Mouse (Mus musculus): ENCODE data around the gene Strip2. TPM values are rescaled to one million over a fixed set of nuclear protein-coding genes. Genes with fewer than 3 reads are reported as not detected.

The Strip2 gene
- total and polyA plus RNA-seq, 2 experiments from 2014 or later, result 61.8 to 168 TPM

- Histone ChIP-seq H3K9me3 (replicated peaks; ENCODE audit: control insufficient read depth, low read length) (no peaks in the 10 kb centered on the region), H3K36me3 (replicated peaks; ENCODE audit: control insufficient read depth, insufficient read depth, low read length) (peaks cover 64% of the 10 kb centered on the region), H3K9ac (replicated peaks; ENCODE audit: low read depth, low read length) (no peak overlapping the region), H3K27ac (ENCODE audit: low read depth) (no peak overlapping the region), H3K27me3 (ENCODE audit: control insufficient read depth, insufficient read depth, low read length) (no peaks in the 10 kb centered on the region), H3K4me2 (ENCODE audit: low read depth, low read length) (no peak overlapping the region), H3K4me3 (ENCODE audit: low read depth, low read length) (no peak overlapping the region), H3K4me1 (ENCODE audit: control insufficient read depth, insufficient read depth) (peaks cover 13% of the 10 kb centered on the region)
- WGBS, result 79% methylated on average over 1 of the region's 1 CpGs
- no peak for DNase-seq (ENCODE audit: low spot score)
- no peak for ATAC-seq (ENCODE audit: insufficient read depth, low read depth)
- TF ChIP-seq CTCF (IDR thresholded peaks at IDR 0.05; ENCODE audit: low read depth) (no peak), EP300 (IDR thresholded peaks at IDR 0.05; ENCODE audit: low read depth) (no peak)
Measured at GRCm38 (mm10) chr6:29944465-29944864, 27.7 kb downstream of the Strip2 start.

DNA sequence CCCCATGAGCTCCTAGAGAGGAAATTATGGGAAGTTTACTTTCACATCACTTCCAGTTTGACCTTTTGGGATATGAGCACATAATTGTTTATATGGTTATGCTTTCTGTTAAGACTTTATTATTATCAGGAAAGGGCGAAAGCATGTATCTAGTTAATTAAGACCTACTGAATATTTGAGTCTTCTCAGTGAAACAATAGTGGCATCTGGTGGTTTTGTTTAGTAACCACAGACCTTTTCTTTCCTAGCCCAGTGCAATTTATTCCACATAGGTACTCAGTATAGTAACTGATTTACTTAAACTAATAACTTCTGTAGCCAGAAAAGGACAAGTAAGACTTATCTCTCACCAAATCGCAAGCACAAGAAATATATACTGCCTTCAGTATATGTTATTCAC lies 29.8 kb downstream of the Strip2 start:
- DNase-seq (ENCODE audit: low spot score) (no peak), ATAC-seq (ENCODE audit: insufficient read depth, low read depth) (no peak)
- TF ChIP-seq CTCF (IDR thresholded peaks at IDR 0.05; ENCODE audit: low read depth) (peak; percentile 52), EP300 (IDR thresholded peaks at IDR 0.05; ENCODE audit: low read depth) (no peak)
- Histone ChIP-seq H3K4me3 (ENCODE audit: low read depth, low read length) (no peak overlapping the region), H3K36me3 (replicated peaks; ENCODE audit: control insufficient read depth, insufficient read depth, low read length) (peaks cover 46% of the 10 kb centered on the region), H3K27ac (ENCODE audit: low read depth) (no peak overlapping the region), H3K4me1 (ENCODE audit: control insufficient read depth, insufficient read depth) (no peaks in the 10 kb centered on the region), H3K27me3 (ENCODE audit: control insufficient read depth, insufficient read depth, low read length) (no peaks in the 10 kb centered on the region), H3K9ac (replicated peaks; ENCODE audit: low read depth, low read length) (no peak overlapping the region), H3K4me2 (ENCODE audit: low read depth, low read length) (no peak overlapping the region), H3K9me3 (replicated peaks; ENCODE audit: control insufficient read depth, low read length) (no peaks in the 10 kb centered on the region)
- WGBS, result 76% methylated on average over 2 of the region's 2 CpGs

DNA sequence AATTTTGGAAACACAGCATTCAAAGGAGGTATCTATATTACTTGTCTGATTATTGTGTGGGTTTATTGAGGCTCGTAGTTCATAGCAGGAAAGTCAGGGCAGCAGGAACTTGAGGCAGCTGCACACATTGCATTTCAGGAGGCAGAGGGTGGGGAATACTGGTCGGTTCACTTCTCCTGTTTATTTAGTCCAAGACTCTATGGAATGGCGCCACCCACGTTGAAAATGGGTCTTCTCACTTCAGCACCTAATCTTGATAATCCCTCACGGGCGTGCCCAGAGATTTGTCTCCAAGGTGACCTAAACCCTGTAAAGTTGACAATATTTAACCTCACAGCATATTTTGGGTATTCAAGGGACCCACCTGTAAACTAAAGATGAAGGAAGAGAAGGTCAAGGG lies 31.0 kb downstream of the Strip2 start:
- no peaks in the 10 kb centered on the region for H3K4me1 ChIP-seq (ENCODE audit: control insufficient read depth, insufficient read depth)
- no peaks in the 10 kb centered on the region for H3K27me3 ChIP-seq (ENCODE audit: control insufficient read depth, insufficient read depth, low read length)
- DNase-seq (ENCODE audit: low spot score) (no peak), ATAC-seq (ENCODE audit: insufficient read depth, low read depth) (no peak)
- H3K4me2 ChIP-seq (ENCODE audit: low read depth, low read length), result no peak overlapping the region
- no peak overlapping the region for H3K27ac ChIP-seq (ENCODE audit: low read depth)
- 61% methylated on average over 6 of the region's 6 CpGs for WGBS
- TF ChIP-seq CTCF (IDR thresholded peaks at IDR 0.05; ENCODE audit: low read depth) (no peak), EP300 (IDR thresholded peaks at IDR 0.05; ENCODE audit: low read depth) (no peak)
- peaks cover 42% of the 10 kb centered on the region for H3K36me3 ChIP-seq (replicated peaks; ENCODE audit: control insufficient read depth, insufficient read depth, low read length)
- H3K9ac ChIP-seq (replicated peaks; ENCODE audit: low read depth, low read length), result no peak overlapping the region
- H3K4me3 ChIP-seq (ENCODE audit: low read depth, low read length), result no peak overlapping the region
- H3K9me3 ChIP-seq (replicated peaks; ENCODE audit: control insufficient read depth, low read length), result no peaks in the 10 kb centered on the region

DNA sequence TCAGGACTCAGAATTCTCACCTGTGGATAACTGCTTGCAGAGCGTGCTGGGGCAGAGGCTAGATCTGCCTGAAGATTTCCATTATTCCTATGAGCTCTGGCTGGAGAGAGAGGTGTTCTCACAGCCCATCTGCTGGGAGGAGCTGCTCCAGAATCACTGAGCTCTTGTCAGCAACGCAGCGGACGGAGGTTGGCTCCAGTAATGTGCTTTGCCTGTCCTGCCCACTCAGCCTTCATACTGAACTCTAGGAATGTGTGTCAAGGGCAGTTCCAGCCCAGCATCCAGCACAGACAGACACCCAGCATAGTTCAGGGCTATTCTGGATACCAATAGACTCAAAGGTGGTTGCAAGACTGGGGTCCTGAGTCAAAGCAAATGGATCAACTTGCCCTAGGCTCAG lies 39.9 kb downstream of the Strip2 start:
- no peaks in the 10 kb centered on the region for H3K9me3 ChIP-seq (replicated peaks; ENCODE audit: control insufficient read depth, low read length)
- H3K27me3 ChIP-seq (ENCODE audit: control insufficient read depth, insufficient read depth, low read length), result no peaks in the 10 kb centered on the region
- TF ChIP-seq CTCF (IDR thresholded peaks at IDR 0.05; ENCODE audit: low read depth), result no peak
- TF ChIP-seq EP300 (IDR thresholded peaks at IDR 0.05; ENCODE audit: low read depth), result no peak
- H3K9ac ChIP-seq (replicated peaks; ENCODE audit: low read depth, low read length), result no peak overlapping the region
- no peak for DNase-seq (ENCODE audit: low spot score)
- ATAC-seq (ENCODE audit: insufficient read depth, low read depth), result no peak
- no peak overlapping the region for H3K27ac ChIP-seq (ENCODE audit: low read depth)
- WGBS, result 43% methylated on average over 4 of the region's 4 CpGs
- H3K4me1 ChIP-seq (ENCODE audit: control insufficient read depth, insufficient read depth), result no peaks in the 10 kb centered on the region
- H3K4me2 ChIP-seq (ENCODE audit: low read depth, low read length), result no peak overlapping the region
- no peak overlapping the region for H3K4me3 ChIP-seq (ENCODE audit: low read depth, low read length)
- H3K36me3 ChIP-seq (replicated peaks; ENCODE audit: control insufficient read depth, insufficient read depth, low read length), result peaks cover 42% of the 10 kb centered on the region

DNA sequence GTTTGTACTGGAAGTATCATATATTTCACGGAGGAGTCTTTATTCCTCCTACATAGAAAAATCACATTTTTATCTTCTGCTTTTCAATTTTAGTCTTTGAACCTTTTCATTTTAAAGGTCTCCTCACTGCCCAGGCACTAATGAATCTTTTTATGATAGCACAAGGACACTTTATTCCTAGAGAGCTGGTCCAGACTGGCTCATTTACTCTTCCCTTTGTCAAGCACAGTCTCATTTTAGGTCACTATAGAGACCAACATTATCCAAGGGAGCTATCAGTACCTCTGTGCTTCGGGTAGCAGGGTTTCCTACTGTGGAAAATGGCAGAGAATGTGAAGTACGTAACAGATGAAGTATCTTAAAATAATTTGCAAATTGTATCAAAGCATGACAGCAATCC lies 41.9 kb downstream of the Strip2 start:
- no peaks in the 10 kb centered on the region for H3K27me3 ChIP-seq (ENCODE audit: control insufficient read depth, insufficient read depth, low read length)
- H3K27ac ChIP-seq (ENCODE audit: low read depth), result no peak overlapping the region
- DNase-seq (ENCODE audit: low spot score) (no peak), ATAC-seq (ENCODE audit: insufficient read depth, low read depth) (no peak)
- H3K9ac ChIP-seq (replicated peaks; ENCODE audit: low read depth, low read length), result no peak overlapping the region
- no peak overlapping the region for H3K4me3 ChIP-seq (ENCODE audit: low read depth, low read length)
- H3K4me1 ChIP-seq (ENCODE audit: control insufficient read depth, insufficient read depth), result no peaks in the 10 kb centered on the region; the same call in 1 of the 2 replicates
- TF ChIP-seq CTCF (IDR thresholded peaks at IDR 0.05; ENCODE audit: low read depth) (no peak), EP300 (IDR thresholded peaks at IDR 0.05; ENCODE audit: low read depth) (no peak)
- H3K9me3 ChIP-seq (replicated peaks; ENCODE audit: control insufficient read depth, low read length), result no peaks in the 10 kb centered on the region
- WGBS, result 83% methylated on average over 3 of the region's 3 CpGs
- no peak overlapping the region for H3K4me2 ChIP-seq (ENCODE audit: low read depth, low read length)
- H3K36me3 ChIP-seq (replicated peaks; ENCODE audit: control insufficient read depth, insufficient read depth, low read length), result peaks cover 35% of the 10 kb centered on the region

- peaks cover 20% of the 10 kb centered on the region for H3K36me3 ChIP-seq (replicated peaks; ENCODE audit: control insufficient read depth, insufficient read depth, low read length)
- no peak overlapping the region for H3K4me3 ChIP-seq (ENCODE audit: low read depth, low read length)
- H3K9me3 ChIP-seq (replicated peaks; ENCODE audit: control insufficient read depth, low read length), result no peaks in the 10 kb centered on the region
- TF ChIP-seq CTCF (IDR thresholded peaks at IDR 0.05; ENCODE audit: low read depth), result no peak
- no peak for TF ChIP-seq EP300 (IDR thresholded peaks at IDR 0.05; ENCODE audit: low read depth)
- H3K4me2 ChIP-seq (ENCODE audit: low read depth, low read length), result no peak overlapping the region
- no peak overlapping the region for H3K27ac ChIP-seq (ENCODE audit: low read depth)
- no peak for DNase-seq (ENCODE audit: low spot score)
- H3K4me1 ChIP-seq (ENCODE audit: control insufficient read depth, insufficient read depth), result no peaks in the 10 kb centered on the region; the same call in 1 of the 2 replicates
- 92% methylated on average over 6 of the region's 6 CpGs for WGBS
- no peak overlapping the region for H3K9ac ChIP-seq (replicated peaks; ENCODE audit: low read depth, low read length)
- H3K27me3 ChIP-seq (ENCODE audit: control insufficient read depth, insufficient read depth, low read length), result no peaks in the 10 kb centered on the region
- no peak for ATAC-seq (ENCODE audit: insufficient read depth, low read depth)
Measured at GRCm38 (mm10) chr6:29961081-29961480, 44.3 kb downstream of the Strip2 start.
